Mouse (Mus musculus): Measurements from ENCODE around the gene Neu4. TPM values are rescaled to one million over a fixed set of nuclear protein-coding genes. Genes with fewer than 3 reads are reported as not detected.
"Not testable (repeated sequence)": the region's sequence is repeated elsewhere in the genome, so short reads cannot be mapped to it uniquely, and the experiment has no call there.

The Neu4 gene
- polyA plus RNA-seq, 1 experiment from 2014 or later: not detected

DNA sequence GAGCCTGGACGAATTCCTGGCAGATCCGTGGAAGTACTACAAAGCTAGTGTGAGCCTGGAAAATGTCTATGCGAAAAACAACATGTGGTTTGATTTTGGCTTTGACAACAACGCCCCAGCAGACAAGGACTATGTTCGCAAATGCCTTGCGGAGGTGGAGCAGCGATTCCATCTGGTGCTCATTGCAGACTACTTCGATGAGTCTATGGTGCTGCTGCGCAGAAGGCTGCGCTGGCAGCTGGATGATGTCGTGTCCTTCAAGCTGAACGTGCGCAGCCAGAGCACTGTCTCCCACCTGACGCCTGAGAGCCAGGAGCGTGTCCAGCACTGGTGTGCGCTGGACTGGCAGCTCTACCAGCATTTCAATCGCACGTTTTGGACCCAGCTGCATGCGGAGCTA lies 11.4 kb upstream of the Neu4 start:
- WGBS: 76% methylated on average over 16 of the region's 19 CpGs
- not testable (repeated sequence) for H3K9ac ChIP-seq (replicated peaks); H3K27me3 ChIP-seq; H3K4me3 ChIP-seq (replicated peaks); H3K4me2 ChIP-seq; H3K4me1 ChIP-seq (replicated peaks); H3K36me3 ChIP-seq; H3K9me3 ChIP-seq; H3K27ac ChIP-seq
- ATAC-seq (ENCODE audit: insufficient number of reproducible peaks, insufficient read depth, low FRiP score, low TSS enrichment, low read depth): peak; percentile 52; the same call in 1 of the 2 replicates

DNA sequence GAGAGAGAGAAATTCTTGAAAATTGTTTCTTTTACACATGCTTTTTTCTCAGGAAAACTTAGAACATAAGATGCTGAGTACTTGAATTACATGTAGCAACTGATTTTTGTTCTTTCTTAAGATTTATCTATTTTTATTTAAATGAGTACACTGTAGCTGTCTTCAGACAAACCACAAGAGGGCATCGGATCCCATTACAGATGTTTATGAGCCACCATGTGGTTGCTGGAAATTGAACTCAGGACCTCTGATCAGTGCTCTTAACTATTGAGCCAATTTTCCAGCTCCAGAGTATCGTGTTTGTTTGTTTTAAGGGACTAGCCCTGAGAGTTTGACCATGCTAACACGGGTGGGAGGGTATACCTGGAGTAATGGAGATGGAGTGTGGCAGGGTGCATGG lies 8.6 kb upstream of the Neu4 start:
- no peaks in the 10 kb centered on the region for H3K27me3 ChIP-seq
- no peaks in the 10 kb centered on the region for H3K9me3 ChIP-seq
- no peak overlapping the region for H3K4me3 ChIP-seq (replicated peaks)
- no peak overlapping the region for H3K27ac ChIP-seq
- no peak overlapping the region for H3K9ac ChIP-seq (replicated peaks)
- no peak for ATAC-seq (ENCODE audit: insufficient number of reproducible peaks, insufficient read depth, low FRiP score, low TSS enrichment, low read depth)
- no peak overlapping the region for H3K4me2 ChIP-seq
- no peaks in the 10 kb centered on the region for H3K36me3 ChIP-seq
- H3K4me1 ChIP-seq (replicated peaks): no peaks in the 10 kb centered on the region
- 68% methylated on average over 3 of the region's 3 CpGs for WGBS

DNA sequence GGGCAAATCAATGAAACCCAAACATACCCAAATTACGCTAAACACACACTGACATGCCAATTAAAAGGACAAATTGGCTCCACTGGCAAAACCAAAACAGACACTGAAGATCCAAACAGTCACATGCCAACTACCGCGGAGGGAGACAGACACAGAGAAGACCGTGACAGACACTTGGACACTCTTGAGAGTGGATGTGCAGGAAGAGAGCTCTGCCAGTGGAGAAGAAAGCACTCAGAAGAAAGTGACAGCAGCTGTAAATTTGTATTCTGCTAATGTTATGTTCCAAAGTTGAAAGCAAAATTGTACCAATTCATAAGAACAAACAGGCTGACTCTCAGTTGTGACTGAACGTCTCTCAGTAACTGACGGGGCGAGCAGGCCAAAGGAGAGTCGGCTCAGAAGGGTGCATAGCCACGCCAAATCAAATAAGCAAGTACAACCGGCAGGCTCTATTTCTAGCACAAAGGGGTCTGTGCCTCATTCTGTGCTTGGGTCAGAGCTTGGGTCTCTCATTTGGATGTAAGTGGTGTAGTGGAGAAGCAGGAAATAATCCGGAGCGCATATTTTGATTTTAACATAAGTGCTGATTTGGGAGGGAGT lies 7.4 kb downstream of the Neu4 start:
- Histone ChIP-seq H3K9me3 (no peaks in the 10 kb centered on the region), H3K36me3 (no peaks in the 10 kb centered on the region), H3K9ac (replicated peaks) (no peak overlapping the region), H3K4me3 (replicated peaks) (no peak overlapping the region), H3K4me2 (no peak overlapping the region), H3K27ac (no peak overlapping the region), H3K27me3 (no peaks in the 10 kb centered on the region), H3K4me1 (replicated peaks) (no peaks in the 10 kb centered on the region)
- 90% methylated on average over 12 of the region's 12 CpGs for WGBS
- no peak for ATAC-seq (ENCODE audit: insufficient number of reproducible peaks, insufficient read depth, low FRiP score, low TSS enrichment, low read depth)

DNA sequence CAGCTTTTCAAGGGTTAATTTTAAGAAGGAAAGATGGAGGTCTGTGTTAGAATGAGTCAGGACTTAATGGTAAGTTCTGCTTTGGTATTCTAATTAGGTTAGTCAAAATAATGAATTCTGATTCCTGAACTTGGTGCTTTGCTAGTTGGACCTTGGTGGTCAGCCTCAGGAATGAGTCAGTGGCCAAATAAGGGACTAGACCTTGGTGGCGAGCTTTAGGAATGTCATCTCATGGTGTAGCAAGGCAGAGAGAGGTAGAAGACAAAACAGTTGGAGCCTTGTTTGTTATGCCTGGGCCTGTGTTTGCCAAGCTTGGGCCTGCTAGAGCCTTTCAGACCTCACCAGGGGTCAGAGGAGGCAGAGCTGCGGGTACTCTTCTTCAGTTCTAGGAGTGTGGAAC lies 8.5 kb downstream of the Neu4 start:
- H3K27me3 ChIP-seq: no peaks in the 10 kb centered on the region
- H3K4me1 ChIP-seq (replicated peaks): no peaks in the 10 kb centered on the region
- ATAC-seq (ENCODE audit: insufficient number of reproducible peaks, insufficient read depth, low FRiP score, low TSS enrichment, low read depth): no peak
- no peak overlapping the region for H3K4me3 ChIP-seq (replicated peaks)
- WGBS: 94% methylated on average over 2 of the region's 2 CpGs
- H3K4me2 ChIP-seq: no peak overlapping the region
- H3K9ac ChIP-seq (replicated peaks): no peak overlapping the region
- H3K27ac ChIP-seq: no peak overlapping the region
- H3K36me3 ChIP-seq: no peaks in the 10 kb centered on the region
- no peaks in the 10 kb centered on the region for H3K9me3 ChIP-seq

DNA sequence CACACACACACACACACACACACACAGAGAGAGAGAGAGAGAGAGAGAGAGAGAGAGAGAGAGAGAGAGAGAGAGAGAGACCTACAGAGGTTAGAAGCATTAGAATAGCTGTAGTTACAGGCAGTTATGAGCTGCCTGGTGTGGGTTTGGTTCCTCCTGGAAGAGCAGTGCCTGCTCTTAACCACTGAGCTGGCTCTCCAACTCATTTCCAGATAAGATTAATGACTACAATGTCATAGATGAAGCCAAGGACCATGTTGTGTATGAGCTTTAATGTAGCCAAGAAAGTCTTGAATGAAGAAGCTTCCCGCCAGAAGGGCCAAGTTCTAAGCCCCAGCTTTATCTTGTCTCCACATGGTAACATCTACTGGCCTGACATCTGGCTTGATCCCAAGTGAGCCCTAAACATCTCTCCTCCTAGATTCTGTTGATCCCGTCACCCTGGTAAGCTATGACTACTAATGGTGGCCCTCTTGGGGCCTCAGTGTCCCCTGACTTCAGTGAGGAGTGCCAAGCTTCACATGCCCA lies 12.9 kb downstream of the Neu4 start:
- Histone ChIP-seq H3K4me2 (no peak overlapping the region), H3K27me3 (no peaks in the 10 kb centered on the region), H3K9ac (replicated peaks) (no peak overlapping the region), H3K9me3 (no peaks in the 10 kb centered on the region), H3K4me1 (replicated peaks) (peaks cover 9% of the 10 kb centered on the region), H3K4me3 (replicated peaks) (no peak overlapping the region), H3K36me3 (no peaks in the 10 kb centered on the region), H3K27ac (no peak overlapping the region)
- ATAC-seq (ENCODE audit: insufficient number of reproducible peaks, insufficient read depth, low FRiP score, low TSS enrichment, low read depth): no peak
- WGBS: 91% methylated on average over 2 of the region's 2 CpGs

DNA sequence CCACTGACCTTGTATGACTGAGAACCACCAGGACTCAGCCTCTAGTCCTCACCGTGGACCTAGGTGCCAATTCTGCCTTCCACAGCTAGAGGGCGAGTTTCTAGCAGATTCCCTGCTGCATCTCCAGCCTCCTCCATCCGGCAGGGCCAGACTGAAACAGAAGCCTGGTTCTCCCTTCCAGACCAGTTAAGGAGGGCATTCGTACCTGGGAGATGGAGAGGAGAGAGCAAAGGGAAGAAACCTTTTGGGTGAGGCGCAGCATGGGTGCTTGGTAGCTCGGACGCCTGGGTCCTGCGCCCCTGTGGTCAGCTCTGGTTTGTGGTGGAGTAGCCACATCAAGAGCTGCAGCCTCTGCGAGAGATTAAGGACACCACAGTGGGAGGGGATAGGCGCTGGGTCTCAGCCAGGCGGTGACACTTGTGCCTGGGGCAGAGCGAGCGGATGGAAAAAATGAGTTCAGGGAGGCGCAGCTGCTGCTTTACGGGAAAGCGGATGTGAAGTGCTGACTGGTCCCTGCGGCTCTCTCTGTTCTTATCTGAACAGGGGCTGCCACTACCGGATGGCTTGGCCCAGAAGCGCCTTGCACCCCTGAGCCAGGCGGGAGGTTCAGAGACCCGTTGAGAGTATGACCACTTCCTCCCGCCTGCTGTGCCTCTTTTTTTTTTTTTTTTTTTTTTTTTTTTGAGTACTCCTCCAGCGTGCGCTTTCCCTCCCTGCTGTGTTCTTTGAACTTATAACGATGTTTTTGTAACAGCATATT lies 14.9 kb downstream of the Neu4 start:
- H3K27me3 ChIP-seq: no peaks in the 10 kb centered on the region
- ATAC-seq (ENCODE audit: insufficient number of reproducible peaks, insufficient read depth, low FRiP score, low TSS enrichment, low read depth): peak; percentile 83
- H3K9ac ChIP-seq (replicated peaks): peak overlapping the region; percentile 34; the same call in 1 of the 2 replicates
- H3K36me3 ChIP-seq: no peaks in the 10 kb centered on the region
- peaks cover 9% of the 10 kb centered on the region for H3K4me1 ChIP-seq (replicated peaks)
- peak overlapping the region; percentile 40 for H3K4me3 ChIP-seq (replicated peaks)
- H3K9me3 ChIP-seq: no peaks in the 10 kb centered on the region
- H3K4me2 ChIP-seq: peak overlapping the region; percentile 78
- H3K27ac ChIP-seq: peak overlapping the region; percentile 82
- under 1% methylated on average over 25 of the region's 25 CpGs for WGBS

DNA sequence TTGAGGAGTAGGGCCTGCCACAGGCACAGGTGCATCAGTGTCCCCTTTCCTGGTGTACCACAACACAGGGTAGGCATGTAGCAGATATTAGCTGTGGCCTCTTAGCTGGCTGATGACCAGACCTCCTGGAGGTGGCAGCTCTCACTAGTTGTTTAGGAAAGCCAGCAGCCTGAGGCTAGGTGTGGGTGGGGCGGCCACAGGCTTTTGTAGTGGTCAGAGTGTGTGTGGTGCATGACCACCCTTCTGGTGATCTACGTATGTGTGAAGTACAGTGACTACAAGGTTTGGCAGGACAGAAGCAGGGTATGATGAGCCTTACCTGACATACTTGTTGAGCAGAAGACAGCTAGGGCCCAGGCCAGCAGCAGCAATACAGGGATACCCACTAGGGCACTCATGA lies 20.1 kb downstream of the Neu4 start:
- Histone ChIP-seq H3K36me3 (no peaks in the 10 kb centered on the region), H3K9ac (replicated peaks) (no peak overlapping the region), H3K27me3 (no peaks in the 10 kb centered on the region), H3K4me2 (no peak overlapping the region), H3K9me3 (no peaks in the 10 kb centered on the region), H3K27ac (no peak overlapping the region), H3K4me3 (replicated peaks) (no peak overlapping the region), H3K4me1 (replicated peaks) (peaks cover 3% of the 10 kb centered on the region)
- no peak for ATAC-seq (ENCODE audit: insufficient number of reproducible peaks, insufficient read depth, low FRiP score, low TSS enrichment, low read depth)
- 90% methylated on average over 2 of the region's 2 CpGs for WGBS

DNA sequence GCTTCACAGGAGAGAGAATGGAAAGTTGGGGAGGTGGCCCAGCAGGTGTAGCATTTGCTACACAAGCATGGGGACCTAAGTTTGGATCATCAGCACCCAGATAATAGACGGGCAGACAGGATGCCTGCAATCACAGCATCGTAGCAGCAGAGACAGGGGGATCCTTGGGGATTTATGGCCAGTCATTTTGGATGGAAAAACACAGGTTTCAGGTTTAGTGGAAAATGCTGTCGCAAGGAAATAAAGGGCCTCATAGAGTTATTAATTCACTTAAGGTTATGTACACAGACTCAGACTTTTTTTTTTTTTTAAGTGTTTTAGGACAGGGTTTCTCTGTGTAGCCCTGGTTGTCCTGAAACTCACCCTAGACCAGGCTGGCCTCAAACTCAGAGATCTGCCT lies 25.3 kb downstream of the Neu4 start:
- no peak for ATAC-seq (ENCODE audit: insufficient number of reproducible peaks, insufficient read depth, low FRiP score, low TSS enrichment, low read depth)
- 67% methylated on average over 3 of the region's 3 CpGs for WGBS
- H3K4me1 ChIP-seq (replicated peaks): no peaks in the 10 kb centered on the region
- no peak overlapping the region for H3K4me2 ChIP-seq
- H3K9ac ChIP-seq (replicated peaks): no peak overlapping the region
- H3K4me3 ChIP-seq (replicated peaks): no peak overlapping the region
- H3K9me3 ChIP-seq: no peaks in the 10 kb centered on the region
- H3K36me3 ChIP-seq: no peaks in the 10 kb centered on the region
- no peak overlapping the region for H3K27ac ChIP-seq
- H3K27me3 ChIP-seq: no peaks in the 10 kb centered on the region

DNA sequence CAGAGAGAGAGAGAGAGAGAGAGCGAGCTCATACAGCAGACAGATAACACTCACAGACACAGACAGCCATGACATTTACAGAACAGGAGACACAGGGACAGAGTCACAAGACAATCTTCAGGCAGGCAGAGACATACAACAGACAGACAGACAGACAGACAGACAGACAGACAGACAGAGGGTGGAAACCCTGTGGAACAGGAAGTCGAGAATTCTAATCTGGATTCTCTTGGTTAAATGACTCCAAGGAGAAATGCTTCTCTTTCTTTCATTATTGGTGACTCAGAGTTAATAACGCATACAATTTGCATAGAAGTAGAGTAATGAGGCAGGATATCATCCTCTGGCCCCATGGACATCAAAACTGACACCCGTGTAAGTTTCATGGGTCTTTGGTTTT lies 26.3 kb downstream of the Neu4 start:
- no peak for ATAC-seq (ENCODE audit: insufficient number of reproducible peaks, insufficient read depth, low FRiP score, low TSS enrichment, low read depth)
- Histone ChIP-seq H3K9me3 (no peaks in the 10 kb centered on the region), H3K4me1 (replicated peaks) (no peaks in the 10 kb centered on the region), H3K27ac (no peak overlapping the region), H3K27me3 (no peaks in the 10 kb centered on the region), H3K4me2 (no peak overlapping the region), H3K36me3 (no peaks in the 10 kb centered on the region), H3K9ac (replicated peaks) (no peak overlapping the region), H3K4me3 (replicated peaks) (no peak overlapping the region)
- WGBS: 82% methylated on average over 4 of the region's 4 CpGs

DNA sequence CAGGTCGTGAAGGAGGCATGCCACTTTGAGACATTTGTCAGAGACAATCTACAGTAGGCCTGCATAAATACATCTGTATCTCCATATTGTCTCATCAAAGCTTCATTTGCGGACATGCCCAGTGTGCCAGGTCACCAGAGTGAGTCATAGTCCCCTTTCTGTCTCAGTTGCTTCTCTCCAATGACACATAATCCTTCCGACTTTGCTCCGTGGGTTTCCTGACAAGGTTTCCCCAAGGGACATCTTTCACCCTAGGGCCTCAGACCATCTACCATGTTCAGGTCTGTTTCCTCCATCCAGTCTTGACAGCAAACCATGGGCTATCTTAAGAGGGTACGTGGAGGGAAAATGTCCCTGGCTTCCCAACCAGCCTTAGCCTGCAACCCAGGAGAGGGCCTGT lies 30.9 kb downstream of the Neu4 start:
- no peak for ATAC-seq (ENCODE audit: insufficient number of reproducible peaks, insufficient read depth, low FRiP score, low TSS enrichment, low read depth)
- Histone ChIP-seq H3K4me3 (replicated peaks) (no peak overlapping the region), H3K9ac (replicated peaks) (no peak overlapping the region), H3K4me2 (no peak overlapping the region), H3K36me3 (no peaks in the 10 kb centered on the region), H3K9me3 (no peaks in the 10 kb centered on the region), H3K4me1 (replicated peaks) (peaks cover 8% of the 10 kb centered on the region; the same call in 1 of the 2 replicates), H3K27me3 (no peaks in the 10 kb centered on the region), H3K27ac (no peak overlapping the region)
- 79% methylated on average over 5 of the region's 5 CpGs for WGBS

DNA sequence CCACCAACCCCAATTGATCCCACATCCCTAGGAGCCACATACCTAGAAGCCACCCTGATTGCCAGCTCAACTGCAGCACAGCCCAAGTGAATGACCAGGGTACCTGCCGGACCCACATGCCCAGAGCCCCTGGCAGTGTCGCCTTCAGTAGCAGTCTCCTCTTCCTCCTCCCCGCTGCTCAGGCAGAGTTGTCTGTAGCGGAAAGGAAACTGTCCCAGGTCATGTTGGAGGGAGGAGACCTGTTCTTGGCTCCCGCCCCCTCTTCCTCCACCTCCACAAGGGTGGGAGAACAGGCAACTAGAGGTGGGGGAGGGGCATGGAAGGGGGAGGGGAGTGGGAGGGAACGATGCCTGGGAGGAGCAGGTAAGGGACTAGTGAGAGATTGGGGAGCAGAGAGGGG lies 32.1 kb downstream of the Neu4 start, which contains the start of gene Pdcd1:
Gene Pdcd1 (minus strand): TSS at position 181 of the 400 bp plus-strand sequence.
- WGBS: 43% methylated on average over 6 of the region's 6 CpGs
- peak within 1 kb of the TSS; percentile 72; the same call in 1 of the 2 replicates for H3K27ac ChIP-seq

More for the DNA sequence above, 32.1 kb downstream of the Neu4 start, which contains the start of gene Pdcd1:
- no peak within 1 kb of the TSS for H3K9ac ChIP-seq (replicated peaks)
- H3K4me3 ChIP-seq (replicated peaks): no peak within 1 kb of the TSS
- no peaks in the 10 kb centered on the region for H3K27me3 ChIP-seq
- H3K4me1 ChIP-seq (replicated peaks): peaks cover 8% of the 10 kb centered on the region; the same call in 1 of the 2 replicates
- ATAC-seq (ENCODE audit: insufficient number of reproducible peaks, insufficient read depth, low FRiP score, low TSS enrichment, low read depth): no peak
- no peak within 1 kb of the TSS for H3K4me2 ChIP-seq
- H3K36me3 ChIP-seq: no peaks in the 10 kb centered on the region
- no peaks in the 10 kb centered on the region for H3K9me3 ChIP-seq
